Mouse (Mus musculus): ENCODE measurements around the gene Creb5.

Creb5 gene

DNA sequence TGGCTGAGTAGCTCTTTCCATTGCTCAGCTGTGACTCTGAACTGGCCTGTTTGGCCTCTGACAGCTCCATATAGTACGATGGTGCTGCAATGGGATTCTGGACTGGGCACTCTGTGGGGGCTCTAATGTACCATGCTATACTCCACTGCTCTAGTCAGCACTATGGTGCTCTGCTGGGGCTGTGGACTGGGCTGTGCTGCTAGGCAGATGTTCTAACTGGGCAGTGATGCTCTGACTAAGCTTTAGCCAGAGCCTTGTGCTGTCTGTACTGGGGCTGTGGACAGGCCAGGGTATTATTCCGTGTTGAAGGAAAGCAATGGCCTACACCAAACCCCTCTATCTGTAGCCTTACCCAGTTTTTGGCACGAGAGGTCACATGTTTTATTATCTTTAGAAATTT lies 316.0 kb downstream of the Creb5 start:
- DNase-seq: no peak

- no peak for DNase-seq
Observed at GRCm38 (mm10) chr6:53603695-53604094, 316.6 kb downstream of the Creb5 start.

- no peak for DNase-seq
Observed at GRCm38 (mm10) chr6:53604386-53604785, 317.3 kb downstream of the Creb5 start.

GRCm38 (mm10) chr6:53605184-53605583 lies 318.1 kb downstream of the Creb5 start:
- no peak for DNase-seq

DNA sequence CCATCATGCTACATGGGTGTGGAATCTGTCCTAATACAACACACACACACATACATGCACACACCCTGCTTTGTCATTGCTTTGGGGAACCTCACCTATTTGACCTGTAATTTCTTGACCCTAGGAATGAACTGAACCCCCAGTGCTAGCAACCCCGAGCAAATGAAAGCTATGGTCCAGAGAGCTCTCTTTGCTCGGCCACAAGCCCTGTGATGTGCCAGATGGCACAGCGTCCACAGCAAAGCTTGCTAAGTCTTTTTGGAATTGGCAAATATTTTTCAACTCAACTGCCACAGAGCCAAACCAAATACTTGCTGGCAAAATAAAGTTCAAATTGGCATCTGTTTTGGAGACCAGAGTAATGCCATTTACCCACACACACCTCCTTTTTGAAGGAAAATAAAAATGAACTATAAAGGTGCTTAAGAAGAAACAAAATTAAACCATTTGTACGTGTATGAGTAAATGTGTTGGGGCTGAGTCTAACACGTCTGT lies 324.4 kb downstream of the Creb5 start:
- peak; percentile 13 for DNase-seq

DNA sequence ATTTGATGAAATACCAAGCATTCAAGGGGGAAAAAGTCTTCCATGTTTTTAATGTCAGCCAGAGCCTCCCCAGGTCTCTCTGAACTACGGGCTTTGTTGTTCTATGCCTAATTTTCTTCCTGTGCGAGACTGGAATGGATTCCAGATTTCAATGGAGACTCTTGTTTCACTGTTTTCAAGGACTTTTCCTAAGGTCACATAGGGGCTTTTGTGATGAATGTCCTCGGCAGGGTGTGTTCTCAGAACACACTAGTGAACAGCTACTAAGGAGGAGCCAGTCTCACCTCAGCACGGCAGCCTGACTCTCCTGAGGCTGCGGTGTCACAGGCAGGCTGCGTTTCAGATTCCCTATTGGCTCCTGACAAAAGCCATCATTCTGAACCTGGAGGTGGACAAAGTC lies 325.6 kb downstream of the Creb5 start:
- no peak for DNase-seq

DNA sequence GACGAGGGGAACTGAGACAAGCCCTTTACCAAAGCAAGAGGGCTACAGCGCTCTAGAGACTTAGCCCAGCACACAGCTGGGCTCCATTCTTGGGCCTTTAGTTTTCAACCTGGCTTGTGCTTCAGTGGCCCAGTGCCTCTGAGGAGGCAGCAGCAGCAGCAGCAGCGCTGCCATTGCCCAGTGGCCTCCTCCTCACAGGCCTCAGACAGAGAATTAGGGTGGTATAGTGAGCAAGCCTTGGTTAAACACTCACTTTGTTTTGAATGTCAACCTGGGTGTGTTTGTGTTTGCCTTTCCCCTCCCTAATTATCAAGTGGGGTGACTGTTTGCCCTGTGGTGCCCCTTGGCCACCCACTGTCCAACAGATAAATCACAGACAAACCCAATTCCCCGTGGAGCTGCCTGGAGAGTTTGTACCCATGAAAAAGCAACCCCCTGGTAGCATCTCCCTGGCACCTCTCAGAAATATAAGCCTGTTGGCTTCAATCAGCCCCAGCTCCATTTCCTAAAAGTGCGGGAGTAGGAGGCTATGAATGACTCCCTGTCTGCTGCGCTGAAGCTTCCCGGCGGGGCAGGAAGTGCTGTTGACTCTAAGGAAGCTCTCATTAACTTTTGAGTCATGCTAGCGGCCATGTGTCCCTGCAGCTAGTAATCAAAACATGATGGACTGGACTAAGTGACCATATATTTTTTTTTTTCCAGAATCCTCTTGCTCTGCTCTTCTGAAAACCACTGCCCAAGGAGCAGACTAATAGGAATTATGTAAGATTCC lies 328.6 kb downstream of the Creb5 start:
- DNase-seq: no peak

DNA sequence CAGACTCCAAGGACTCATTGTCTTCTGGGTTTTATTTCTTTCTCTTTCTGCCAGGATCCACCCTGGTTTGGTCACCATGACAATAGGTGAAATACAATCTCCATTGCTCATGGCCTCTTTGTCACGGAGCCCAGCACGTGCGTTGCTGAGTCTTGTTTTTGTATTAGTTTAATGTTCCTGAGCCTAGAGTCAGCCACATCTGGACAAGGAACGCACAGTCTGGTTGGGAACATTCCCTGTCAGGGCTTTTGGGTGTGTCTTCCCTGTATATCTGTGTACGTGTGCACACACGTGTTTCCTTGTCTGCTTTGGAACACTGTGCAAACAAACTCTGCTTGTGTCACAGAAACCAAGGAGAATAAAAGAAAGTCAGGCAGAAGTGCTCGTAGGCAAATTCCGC lies 331.1 kb downstream of the Creb5 start:
- DNase-seq: no peak

DNA sequence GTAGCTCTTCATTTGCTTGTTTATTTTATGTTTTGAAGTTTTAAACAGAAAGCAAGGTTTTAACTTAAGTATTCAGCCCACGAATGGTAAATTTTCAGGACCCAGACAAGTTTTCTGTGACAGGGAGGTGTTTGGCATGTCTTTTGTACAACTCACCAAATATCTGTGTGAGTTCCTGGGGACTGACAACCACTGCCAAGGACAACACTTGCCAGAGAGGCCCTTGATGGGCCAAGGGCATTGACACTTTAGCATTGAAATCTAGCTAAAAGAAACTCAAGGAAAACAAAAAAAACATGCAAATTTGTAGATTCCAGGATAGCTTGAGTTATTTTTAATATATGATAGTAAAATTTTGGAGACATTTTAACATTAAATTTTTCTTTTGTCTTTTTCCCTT lies 332.6 kb downstream of the Creb5 start:
- no peak for DNase-seq

DNA sequence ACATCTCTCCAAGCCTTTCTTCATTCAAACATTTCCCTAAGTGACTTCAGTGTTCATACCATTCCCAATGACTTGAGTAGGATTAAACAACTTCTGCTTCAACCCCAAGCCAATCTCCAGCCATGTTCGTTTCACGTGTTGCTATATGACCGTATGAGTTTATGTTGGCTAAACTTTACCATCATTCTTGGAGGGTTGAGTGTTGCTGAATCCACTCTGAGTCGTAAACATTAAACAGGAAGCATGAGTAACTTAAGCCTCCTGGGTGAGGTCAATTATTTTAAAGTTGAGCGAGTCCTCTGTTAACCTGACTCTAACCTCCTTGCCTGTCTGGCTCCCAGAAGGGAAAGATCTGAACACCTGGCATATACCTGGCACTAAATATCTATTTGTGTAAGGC lies 334.2 kb downstream of the Creb5 start:
- DNase-seq: no peak

DNA sequence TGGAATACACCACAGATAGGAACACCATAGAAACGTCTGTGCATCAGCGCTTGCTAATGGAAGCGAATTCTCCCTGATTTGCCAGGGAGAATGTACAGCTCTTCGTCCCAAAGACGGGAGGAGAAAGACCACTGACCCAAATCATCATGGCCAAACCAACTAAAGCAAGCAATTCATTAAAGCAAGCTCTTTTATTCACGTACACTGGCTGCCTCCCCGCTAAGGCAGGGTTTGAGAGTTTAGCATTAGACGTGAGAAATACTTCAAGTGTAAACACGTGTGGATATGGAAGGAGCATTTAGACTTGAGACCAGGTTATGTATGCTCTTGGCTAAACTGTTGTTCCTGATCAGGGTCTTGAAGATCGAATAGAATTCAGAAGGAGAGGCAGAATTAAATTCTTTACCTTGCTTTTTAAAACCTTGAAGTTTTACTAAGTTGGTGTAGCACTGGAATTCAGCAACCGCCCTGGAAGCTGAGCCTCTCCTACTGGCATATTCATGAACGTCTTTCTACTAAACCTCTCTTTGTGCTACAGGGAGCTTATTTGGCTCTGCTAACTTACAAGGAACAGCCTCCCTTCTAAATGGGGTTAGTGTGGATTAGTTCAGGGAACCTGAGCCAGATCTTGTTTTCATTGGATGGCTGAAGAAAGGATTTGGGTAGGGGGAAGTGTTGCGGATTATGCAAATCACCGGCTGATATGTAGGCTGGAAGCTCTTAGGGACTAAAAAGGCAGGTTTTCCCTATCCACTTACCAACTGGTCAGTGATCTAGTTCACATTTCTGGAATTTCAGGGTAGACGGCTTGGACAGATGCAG lies 337.6 kb downstream of the Creb5 start:
- DNase-seq: no peak

DNA sequence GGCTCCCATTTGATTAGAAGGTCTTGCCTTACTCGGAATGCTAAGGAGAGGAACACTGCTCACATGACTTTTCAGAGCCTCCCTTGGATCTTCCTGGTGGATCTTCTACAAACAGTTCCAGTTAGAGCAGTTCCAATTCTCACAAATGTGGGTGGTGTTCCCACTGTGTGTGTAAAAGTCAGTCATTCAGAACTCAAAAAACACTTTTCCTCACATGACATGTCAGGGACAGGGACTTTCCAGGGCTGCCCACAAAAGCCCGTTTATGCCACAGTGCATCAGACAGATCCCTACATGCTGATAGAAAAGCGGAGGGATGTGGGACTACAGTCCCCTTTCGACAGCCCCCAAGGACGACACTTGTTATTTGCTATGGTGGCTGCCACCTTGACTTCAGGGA lies 339.0 kb downstream of the Creb5 start:
- no peak for DNase-seq

DNA sequence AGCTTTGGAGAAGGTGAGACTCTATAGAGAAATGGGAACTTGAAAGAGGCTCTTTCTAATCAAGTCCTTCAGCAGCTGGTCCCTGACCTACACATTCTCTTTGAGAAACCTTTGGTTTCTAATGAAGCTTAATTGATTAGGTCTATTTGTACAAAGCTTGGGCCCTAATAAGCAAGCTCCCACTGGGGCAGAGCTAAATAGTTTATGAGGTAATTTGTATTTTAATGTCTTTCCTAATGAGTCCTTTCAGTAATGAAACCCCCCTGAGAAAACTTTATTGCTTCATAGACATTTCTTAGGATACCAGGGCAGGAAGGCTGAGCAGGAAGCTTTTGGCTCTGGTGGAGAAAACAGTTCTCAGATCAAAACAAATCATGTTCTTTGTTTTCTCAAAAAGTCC lies 341.6 kb downstream of the Creb5 start:
- DNase-seq: no peak

- no peak for DNase-seq
Observed at GRCm38 (mm10) chr6:53635453-53635852, 348.4 kb downstream of the Creb5 start.

GRCm38 (mm10) chr6:53637356-53638351 lies 350.6 kb downstream of the Creb5 start:
- DNase-seq: peak; percentile 35

- no peak for DNase-seq
Observed at GRCm38 (mm10) chr6:53641633-53642605, 354.8 kb downstream of the Creb5 start.

DNA sequence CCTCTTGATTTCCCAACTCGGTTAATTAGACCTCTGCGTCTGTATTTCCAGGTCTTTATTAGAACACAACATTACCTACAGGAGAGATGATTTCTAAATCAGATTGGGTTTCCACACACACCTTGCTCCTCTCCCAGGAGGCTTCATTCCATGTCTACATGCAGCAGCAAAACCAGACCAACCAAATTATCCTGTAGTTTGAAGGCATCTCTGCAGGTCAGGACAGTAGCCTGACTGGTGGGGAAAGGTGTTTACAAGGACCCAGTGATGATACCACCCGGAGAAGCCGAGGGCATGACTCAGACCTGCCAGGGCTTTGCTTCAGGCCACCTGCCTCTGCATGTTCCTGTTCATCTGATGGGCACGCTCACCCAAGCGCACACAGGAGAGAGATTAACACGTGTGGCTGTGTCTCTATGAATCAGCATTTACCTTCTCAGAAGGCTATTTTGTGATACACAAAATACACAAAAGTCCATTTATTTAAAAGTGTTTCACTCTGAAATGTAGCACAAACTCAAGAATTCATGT lies 355.8 kb downstream of the Creb5 start:
- no peak for DNase-seq

DNA sequence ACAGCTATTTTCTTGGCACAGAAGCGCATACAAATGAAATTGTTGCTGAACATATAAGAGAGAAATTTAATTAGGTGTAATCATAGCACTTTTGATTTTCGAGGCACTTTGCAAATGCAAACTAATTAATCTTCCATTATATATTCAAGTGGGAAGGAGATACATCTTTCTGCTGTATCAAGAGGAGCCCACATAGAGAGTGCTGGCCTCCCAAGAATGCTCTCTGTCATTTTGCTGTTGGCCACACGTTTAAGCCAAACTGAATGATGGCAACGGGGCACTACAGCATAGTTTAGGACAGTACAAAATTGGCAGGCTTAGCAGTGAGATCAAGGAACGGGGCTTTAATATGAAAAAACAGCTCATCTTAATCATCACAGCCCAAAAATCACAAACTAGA lies 356.4 kb downstream of the Creb5 start:
- no peak for DNase-seq

- DNase-seq: no peak
Observed at GRCm38 (mm10) chr6:53644056-53644455, 357.0 kb downstream of the Creb5 start.

DNA sequence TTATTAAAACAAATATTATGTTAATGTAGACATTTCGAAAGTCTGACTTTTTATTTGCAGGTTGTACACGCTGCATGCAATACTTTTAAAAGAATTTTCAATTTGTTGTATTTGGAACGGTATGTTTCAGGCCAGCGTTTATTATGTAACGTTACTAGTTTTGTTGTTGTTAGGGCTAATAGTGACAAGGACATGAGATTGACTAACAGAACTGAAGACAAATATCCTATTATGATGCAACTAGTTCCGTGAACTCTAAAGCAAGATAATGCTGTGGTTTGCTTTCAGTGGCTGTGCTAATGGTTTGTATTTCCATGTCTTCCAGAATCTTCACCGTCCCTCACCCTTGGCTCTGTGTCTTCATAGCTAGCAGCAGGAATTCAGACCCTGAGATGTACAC lies 357.9 kb downstream of the Creb5 start:
- DNase-seq: no peak

GRCm38 (mm10) chr6:53649782-53650181 lies 362.7 kb downstream of the Creb5 start:
- no peak for DNase-seq
